Mouse (Mus musculus) lung, postnatal 25 days (tissue): ENCODE measurements around the gene Zfp993.
"Not testable (repeated sequence)": the region's sequence is repeated elsewhere in the genome, so short reads cannot be mapped to it uniquely, and the experiment has no call there.

Experiments
- DNase-seq: peaks from one replicate; pipeline ENCODE4 v3.0.0; 2022; ENCODE audit warnings: low spot score

Zfp993 gene

GRCm38 (mm10) chr4:146610774-146611400 lies at the start of gene Zfp993:
Zfp993 (plus strand) TSS chr4:146610961.
- DNase-seq: not testable (repeated sequence)

GRCm38 (mm10) chr4:146579905-146580873 lies 30.6 kb upstream of the Zfp993 start:
- DNase-seq: not testable (repeated sequence)

DNA sequence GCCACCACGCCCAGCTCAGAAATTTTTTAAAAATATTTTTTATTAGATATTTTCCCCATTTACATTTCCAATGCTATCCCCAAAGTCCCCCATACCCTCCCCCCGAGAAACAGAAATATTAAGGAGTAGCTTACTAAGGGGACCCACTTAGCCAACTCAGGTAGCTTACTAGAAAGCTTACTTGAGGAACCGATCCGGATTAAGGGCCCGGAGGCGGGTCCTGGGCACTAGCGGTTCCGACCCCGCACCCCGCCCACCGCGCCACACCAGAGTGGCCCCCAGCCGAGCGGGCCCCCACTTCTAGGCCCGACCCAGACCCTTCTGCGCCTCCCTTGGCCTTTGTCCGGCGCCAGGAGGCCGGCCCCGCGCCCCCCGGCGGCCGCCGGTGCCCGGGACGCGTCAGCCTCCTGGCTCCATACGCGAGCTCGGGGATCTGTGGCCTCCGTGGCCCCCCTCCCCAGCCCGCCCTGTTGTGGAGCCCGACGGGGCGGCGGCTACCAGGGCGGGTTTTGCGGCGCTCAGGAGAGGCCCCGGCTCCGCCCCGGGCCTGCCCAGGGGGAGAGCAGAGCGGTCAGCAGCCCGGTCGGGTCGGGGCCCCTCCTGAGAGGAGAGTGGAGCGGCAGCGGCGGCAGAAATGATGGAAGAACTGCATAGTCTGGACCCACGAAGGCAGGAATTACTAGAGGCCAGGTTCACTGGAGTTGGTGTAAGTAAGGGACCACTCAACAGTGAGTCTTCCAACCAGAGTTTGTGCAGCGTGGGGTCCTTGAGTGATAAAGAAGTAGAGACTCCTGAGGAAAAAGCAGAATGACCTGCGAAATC lies 7.0 kb upstream of the Zfp993 start:
- not testable (repeated sequence) for DNase-seq

- DNase-seq: not testable (repeated sequence)
Measured at GRCm38 (mm10) chr4:146644367-146644766, 33.6 kb downstream of the Zfp993 start.

- DNase-seq: not testable (repeated sequence)
Measured at GRCm38 (mm10) chr4:146649641-146650040, 38.9 kb downstream of the Zfp993 start.

DNA sequence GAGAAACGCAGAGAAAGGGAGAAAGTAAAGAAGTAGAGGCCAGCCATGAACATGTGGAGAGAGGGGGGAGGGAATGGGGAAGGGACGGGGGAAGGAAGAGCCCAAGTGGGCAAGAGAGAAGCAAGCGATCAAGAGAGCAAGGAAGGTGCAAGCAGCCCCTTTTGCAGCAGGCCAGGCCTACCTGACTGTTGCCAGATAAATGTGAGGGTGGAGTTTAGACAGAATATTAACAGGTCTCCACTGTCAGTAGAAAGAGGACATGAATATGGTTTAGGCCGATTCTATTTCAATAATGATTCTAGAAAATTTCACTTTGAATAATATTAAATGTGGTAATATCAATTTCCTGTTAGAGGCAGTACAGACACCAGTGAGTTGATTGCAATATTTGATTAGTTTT lies 39.4 kb downstream of the Zfp993 start:
- DNase-seq: not testable (repeated sequence)

GRCm38 (mm10) chr4:146650639-146651038 lies 39.9 kb downstream of the Zfp993 start:
- not testable (repeated sequence) for DNase-seq
